Mouse (Mus musculus): ENCODE measurements around the gene Tmem178b.

- TF ChIP-seq POLR2A (IDR thresholded peaks at IDR 0.05; ENCODE audit: low read depth, low read length), result no peak
- no peak for TF ChIP-seq CTCF (IDR thresholded peaks at IDR 0.05; ENCODE audit: borderline replicate concordance, insufficient read depth, low read length)
Observed at GRCm38 (mm10) chr6:40102863-40103262, 229.8 kb downstream of the Tmem178b start.

Data from embryonic fibroblast, embryonic 13.5 days (primary cell).